Comparison of ENCODE assay signal across 9 mouse cellular contexts in genomic region chr3:22142846-22143641, GRCm38 (mm10).
DNase-seq lines count a peak whose midpoint lies in the region; ATAC-seq and TF ChIP-seq lines count a peak whose summit lies in the region.
"Had no signal": no experiment of that assay in that cellular context is flagged by ENCODE, and none has a peak within 500 bp of the region (broad histone marks: within the 10 kb centered on the region; RNA-seq: fewer than 3 reads in every experiment).

No protein-coding gene starts in this region.

- intact Hi-C loops in heart, postnatal 36 days (cut with DNase I): loop anchor here (1.0 to 10.0 kb wide), 3 partner anchors 66 to 1486 kb away; no protein-coding TSS in a partner anchor

- H3K27me3 ChIP-seq in heart, postnatal 0 days (ENCODE audit: control insufficient read depth, insufficient read depth, low read length): no peaks in the 10 kb centered on the region
- no peaks in the 10 kb centered on the region for H3K27me3 ChIP-seq in ES-Bruce4 (ENCODE audit: control insufficient read depth, insufficient read depth, low read length, poor library complexity, severe bottlenecking)
- H3K27me3 ChIP-seq: limb, embryonic 15.5 days had no signal

- TF ChIP-seq POLR2A in ES-Bruce4 (IDR thresholded peaks at IDR 0.05; ENCODE audit: insufficient read depth, low read length): no peak
- TF ChIP-seq POLR2A in embryonic fibroblast, embryonic 13.5 days (IDR thresholded peaks at IDR 0.05; ENCODE audit: low read depth, low read length): no peak

- ATAC-seq in heart, postnatal 0 days (ENCODE audit: insufficient read depth, low read depth): no peak

- H3K36me3 ChIP-seq in heart, postnatal 0 days (replicated peaks; ENCODE audit: control insufficient read depth, insufficient read depth, low read length): no peaks in the 10 kb centered on the region
- H3K36me3 ChIP-seq in ES-Bruce4 (ENCODE audit: control insufficient read depth, insufficient read depth, low read length, poor library complexity, severe bottlenecking): peaks cover 2% of the 10 kb centered on the region; the same call in 1 of the 2 replicates
- H3K36me3 ChIP-seq: limb, embryonic 15.5 days had no signal

- peak; percentile 48 for TF ChIP-seq CTCF in heart, postnatal 0 days (IDR thresholded peaks at IDR 0.05; ENCODE audit: low read depth)
- peak; percentile 82 for TF ChIP-seq CTCF in ES-Bruce4 (IDR thresholded peaks at IDR 0.05; ENCODE audit: low read depth, low read length)
- peak; percentile 70; the same call in 1 of the 2 replicates for TF ChIP-seq CTCF in embryonic fibroblast, embryonic 13.5 days (IDR thresholded peaks at IDR 0.05; ENCODE audit: borderline replicate concordance, insufficient read depth, low read length)

- TF ChIP-seq EP300 in heart, postnatal 0 days (IDR thresholded peaks at IDR 0.05; ENCODE audit: low read depth): no peak
- TF ChIP-seq EP300 in ES-Bruce4 (IDR thresholded peaks at IDR 0.05; ENCODE audit: insufficient read depth, low read depth, low read length): no peak

- no peak overlapping the region for H3K27ac ChIP-seq in heart, postnatal 0 days (ENCODE audit: low read depth)
- H3K27ac ChIP-seq in ES-Bruce4 (ENCODE audit: insufficient read depth, low read length): no peak overlapping the region
- H3K27ac ChIP-seq in embryonic fibroblast, embryonic 13.5 days (ENCODE audit: insufficient read depth, low read length): no peak overlapping the region
- H3K27ac ChIP-seq: limb, embryonic 15.5 days had no signal

- no peak overlapping the region for H3K9ac ChIP-seq in heart, postnatal 0 days (replicated peaks; ENCODE audit: low read depth, low read length)
- no peak overlapping the region for H3K9ac ChIP-seq in ES-Bruce4 (ENCODE audit: low read depth, poor library complexity, severe bottlenecking)
- H3K9ac ChIP-seq: limb, embryonic 15.5 days had no signal

- no peak overlapping the region for H3K4me2 ChIP-seq in heart, postnatal 0 days (ENCODE audit: low read depth, low read length)
- H3K4me2 ChIP-seq: limb, embryonic 15.5 days had no signal

- no peaks in the 10 kb centered on the region for H3K9me3 ChIP-seq in heart, postnatal 0 days (replicated peaks; ENCODE audit: control insufficient read depth, low read length)
- H3K9me3 ChIP-seq in ES-Bruce4 (replicated peaks; ENCODE audit: control insufficient read depth, insufficient read depth, low read length, poor library complexity, severe bottlenecking): no peaks in the 10 kb centered on the region
- H3K9me3 ChIP-seq: limb, embryonic 15.5 days had no signal

- H3K4me3 ChIP-seq in heart, postnatal 0 days (ENCODE audit: low read depth, low read length): no peak overlapping the region
- H3K4me3 ChIP-seq in ES-Bruce4 (ENCODE audit: low read depth, low read length): no peak overlapping the region
- no peak overlapping the region for H3K4me3 ChIP-seq in embryonic fibroblast, embryonic 13.5 days (ENCODE audit: insufficient read depth, low read length)
- H3K4me3 ChIP-seq: limb, embryonic 15.5 days had no signal

- peaks cover 6% of the 10 kb centered on the region for H3K4me1 ChIP-seq in heart, postnatal 0 days (ENCODE audit: control insufficient read depth, insufficient read depth)
- peaks cover 2% of the 10 kb centered on the region for H3K4me1 ChIP-seq in ES-Bruce4 (ENCODE audit: control insufficient read depth, insufficient read depth, low read length)
- 0 out of 2 replicates have a peak, but pooled peaks cover 2% of the 10 kb centered on the region for H3K4me1 ChIP-seq in embryonic fibroblast, embryonic 13.5 days (ENCODE audit: control insufficient read depth, insufficient read depth, low read length)

- WGBS in heart, postnatal 0 days: 72% methylated on average over 5 of the region's 5 CpGs

- no peak for DNase-seq in heart, postnatal 0 days (ENCODE audit: low spot score)
- DNase-seq in heart, postnatal 36 days: no peak
- peak; percentile 22 for DNase-seq in lung, postnatal 14 days
- DNase-seq in thymus, postnatal 10 days (ENCODE audit: low spot score in 2 of 2): peak; percentile 30 to 65
- no peak for DNase-seq in layer of hippocampus, adult 8-10 months (ENCODE audit: low spot score in 2 of 2)
- DNase-seq in frontal cortex, postnatal 10 days (ENCODE audit: low spot score in 2 of 2): no peak

Comparison
In these comparisons a context has a peak if more than half of its experiments do, and no peak if none do; other contexts are left out.
1. DNase-seq: peak in lung, postnatal 14 days (single experiment) and thymus, postnatal 10 days (2 of 2); none in heart, postnatal 0 days (single experiment), heart, postnatal 36 days (0 of 2), layer of hippocampus, adult 8-10 months (0 of 2) and frontal cortex, postnatal 10 days (0 of 2).
2. Peak in every context shown above with its lines, with median percentiles within 50 percentile points of each other: CTCF ChIP-seq.